Mouse (Mus musculus): Measurements from ENCODE around the gene Klrb1a.

The Klrb1a gene

DNA sequence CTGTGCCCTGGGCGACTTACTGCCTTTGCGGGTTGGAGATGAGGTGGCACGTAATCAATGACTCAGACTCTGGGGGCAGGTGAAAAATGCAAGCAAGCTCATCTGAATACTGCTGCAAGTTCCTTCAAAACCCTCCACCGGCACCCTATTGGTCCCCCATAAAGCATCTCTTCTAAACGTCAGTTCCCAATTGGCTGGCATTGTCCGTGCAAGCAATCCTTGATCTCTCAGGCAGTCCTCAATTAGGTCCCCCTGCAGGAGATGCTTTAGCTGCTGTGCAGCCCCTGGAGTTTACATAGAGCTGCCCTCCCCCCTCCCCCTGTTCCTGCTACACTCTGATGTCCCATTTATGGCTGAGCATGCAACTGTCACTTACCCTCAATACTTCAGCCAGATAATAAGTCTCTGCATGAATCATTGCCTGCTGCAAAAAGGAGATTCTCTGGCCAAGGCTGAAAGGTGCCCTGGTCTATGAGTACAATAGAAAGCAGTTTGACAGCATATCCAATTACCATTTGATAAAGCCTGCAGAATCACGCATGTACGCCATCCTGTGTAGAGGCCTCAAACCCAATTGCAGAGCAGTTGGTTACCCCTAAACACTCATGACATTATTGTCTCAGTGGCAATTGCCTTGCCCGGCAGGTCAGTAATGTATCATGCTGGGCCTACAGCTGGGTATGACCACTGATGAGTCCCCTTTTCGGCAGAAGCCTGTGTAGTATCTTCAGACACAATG is 20.7 kb downstream of the Klrb1a start:
- in situ Hi-C loops (cut with MboI, MseI): loop anchor here (5.0 kb wide), 1 partner anchor 155 kb away; no protein-coding TSS in a partner anchor

DNA sequence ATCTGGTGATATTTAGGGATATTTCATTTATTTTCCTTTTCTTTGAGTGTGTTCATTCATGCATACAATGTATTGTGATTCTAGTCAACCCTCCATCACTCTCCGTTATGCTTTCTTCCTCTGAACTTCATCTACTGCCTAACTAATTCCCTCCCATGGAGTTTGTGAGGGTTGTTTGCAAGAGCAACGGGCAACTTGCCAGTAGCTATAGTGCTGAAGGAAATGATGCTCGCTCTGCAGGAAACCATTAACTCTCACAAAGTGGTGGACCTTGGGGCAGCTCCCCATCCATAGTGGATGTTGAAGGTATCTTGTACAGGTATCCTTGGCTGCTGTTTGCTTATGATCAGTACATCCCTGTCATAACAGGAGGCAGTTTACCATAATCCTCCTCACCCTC is 21.3 kb downstream of the Klrb1a start:
- in situ Hi-C loops (cut with MboI, MseI): loop anchor here (5.0 kb wide), 1 partner anchor 155 kb away; no protein-coding TSS in a partner anchor

DNA sequence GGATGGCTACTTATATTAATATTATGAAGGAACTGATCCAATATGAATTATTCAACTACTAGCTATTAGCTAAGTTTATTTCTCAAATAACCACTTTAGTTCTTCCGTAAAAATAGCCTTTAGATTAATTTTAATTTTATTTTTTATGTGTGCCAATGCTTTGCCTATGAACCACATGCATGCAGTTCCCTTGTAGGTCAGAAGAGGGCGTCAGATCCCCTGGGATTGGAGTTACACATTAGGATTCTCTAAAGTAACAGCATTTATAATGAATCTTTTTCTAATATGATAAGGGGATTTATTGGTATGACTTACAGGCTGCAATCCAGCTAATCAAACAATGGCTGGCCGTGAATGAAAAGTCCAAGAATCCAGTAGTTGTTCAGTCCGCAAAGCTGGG is 23.8 kb downstream of the Klrb1a start:
- in situ Hi-C loops (cut with MboI, MseI): loop anchor here (25.0 kb wide), 1 partner anchor 713 kb away; no protein-coding TSS in a partner anchor

DNA sequence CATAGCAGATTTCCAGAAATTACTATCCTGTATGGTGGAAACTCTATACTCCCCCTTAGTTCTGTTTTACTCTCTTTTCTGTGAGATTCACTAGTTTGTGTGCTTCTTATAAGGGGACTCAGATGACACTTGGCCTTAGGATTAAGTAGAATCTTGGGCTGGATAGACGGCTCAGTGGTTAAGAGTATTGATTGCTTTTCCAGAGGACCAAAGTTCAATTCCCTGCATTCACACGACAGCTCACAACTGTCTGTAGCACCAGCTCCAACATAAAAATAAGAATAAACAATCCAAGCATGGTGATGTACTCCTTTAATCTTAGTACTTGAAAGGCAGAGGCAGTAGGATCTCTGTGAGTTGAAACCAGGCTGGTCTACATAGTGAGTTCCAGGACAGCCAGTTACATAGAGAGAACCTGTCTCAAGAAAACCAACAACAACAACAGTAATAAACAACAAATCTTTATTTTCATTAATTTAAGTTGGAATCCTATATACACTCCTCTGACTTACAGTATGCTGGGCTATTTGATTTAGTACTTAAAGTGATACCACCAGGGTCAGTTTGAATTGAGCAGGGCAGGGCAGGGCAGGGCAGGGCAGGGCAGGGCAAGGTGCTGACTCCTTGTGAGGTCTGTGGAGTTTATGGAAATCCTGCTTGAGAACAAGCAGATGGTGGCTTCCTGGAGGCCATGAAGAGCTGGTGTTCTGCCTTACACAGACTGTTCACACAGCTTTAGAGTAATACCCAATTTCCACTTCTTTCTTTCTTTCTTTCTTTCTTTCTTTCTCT is 24.9 kb downstream of the Klrb1a start:
- in situ Hi-C loops (cut with MboI, MseI): loop anchor here (25.0 kb wide), 1 partner anchor 714 kb away; no protein-coding TSS in a partner anchor

DNA sequence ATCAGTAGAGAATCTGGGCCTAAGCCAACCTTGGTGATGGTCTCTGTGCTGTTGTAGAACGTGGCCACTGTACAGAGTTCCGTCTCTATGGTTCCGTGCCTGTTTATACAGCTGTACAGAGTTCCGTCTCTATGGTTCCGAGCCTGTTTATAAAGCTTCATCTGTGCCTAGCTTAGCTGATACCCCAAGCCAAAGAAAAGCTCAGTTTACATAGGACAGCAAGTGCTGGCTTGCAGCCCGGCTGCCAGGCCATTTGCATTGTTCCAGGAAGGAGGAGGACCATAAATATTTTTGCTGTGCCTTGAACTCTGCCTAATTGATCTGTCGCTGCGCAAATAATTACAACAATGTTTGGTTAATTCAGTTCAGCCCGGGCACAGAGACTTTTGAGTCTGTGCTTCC is 26.2 kb downstream of the Klrb1a start:
- in situ Hi-C loops (cut with MboI, MseI): loop anchor here (25.0 kb wide), 1 partner anchor 715 kb away; no protein-coding TSS in a partner anchor

DNA sequence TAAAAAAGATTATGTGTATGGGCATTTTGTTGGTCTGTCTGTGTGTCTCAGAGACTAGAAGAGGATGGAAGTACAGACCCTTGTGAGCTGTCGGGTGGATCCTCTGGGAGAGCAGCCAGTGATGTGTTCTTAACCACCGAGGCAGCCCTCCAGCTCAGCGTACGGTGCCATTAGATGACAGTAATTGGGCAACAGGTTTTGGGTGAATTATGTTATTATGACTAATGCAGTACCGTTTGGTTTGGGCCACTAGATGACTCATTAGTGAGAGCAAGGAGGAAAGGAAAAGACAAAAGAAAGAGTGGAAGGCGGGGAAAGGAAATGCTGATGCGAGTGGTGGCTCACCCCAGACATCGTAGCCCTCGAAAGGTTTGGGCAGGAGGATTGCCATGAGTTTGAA is 28.7 kb downstream of the Klrb1a start:
- in situ Hi-C loops (cut with MboI, MseI): loop anchor here (25.0 kb wide), 1 partner anchor 718 kb away; no protein-coding TSS in a partner anchor

DNA sequence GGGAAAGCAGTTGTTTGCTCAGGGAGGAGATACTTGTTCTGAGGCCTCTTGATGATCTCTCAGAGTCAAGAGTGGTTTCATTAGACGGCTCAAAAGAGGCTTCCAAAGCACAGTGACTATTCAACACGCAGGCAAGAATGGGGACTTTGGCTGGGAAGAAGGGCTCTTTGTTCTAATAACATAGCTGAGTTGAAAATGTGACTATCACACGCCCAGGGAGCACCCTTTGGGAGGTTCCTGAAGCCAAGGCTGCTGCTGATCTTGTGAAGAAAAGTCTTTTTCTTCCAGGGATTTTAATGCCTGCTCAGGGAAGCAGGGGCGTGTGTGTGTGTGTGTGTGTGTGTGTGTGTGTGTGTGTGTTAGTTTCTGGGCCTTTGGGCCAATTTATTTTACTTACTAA is 33.9 kb downstream of the Klrb1a start:
- in situ Hi-C loops (cut with MboI, MseI): loop anchor here (25.0 kb wide), 1 partner anchor 723 kb away; no protein-coding TSS in a partner anchor

DNA sequence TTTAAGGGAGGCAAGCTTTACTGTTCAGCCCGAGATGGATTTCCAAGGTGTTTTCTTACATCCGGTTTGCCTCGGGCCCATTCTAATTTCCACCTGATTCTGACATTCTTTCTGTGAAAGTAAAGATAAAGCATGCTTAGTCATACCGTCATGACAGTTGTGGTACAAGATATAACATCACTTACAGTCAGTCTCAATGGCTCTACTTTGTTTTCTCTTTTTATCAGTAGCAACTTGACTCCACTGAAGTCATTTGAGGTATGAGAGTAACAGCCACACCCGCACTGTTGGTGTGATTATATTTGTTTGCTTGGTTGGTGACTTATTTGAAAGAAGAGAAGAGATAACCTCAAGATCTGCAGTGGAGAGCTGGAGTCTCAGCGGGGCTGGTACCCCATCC is 35.7 kb downstream of the Klrb1a start:
- in situ Hi-C loops (cut with MboI, MseI): loop anchor here (25.0 kb wide), 1 partner anchor 725 kb away; no protein-coding TSS in a partner anchor

DNA sequence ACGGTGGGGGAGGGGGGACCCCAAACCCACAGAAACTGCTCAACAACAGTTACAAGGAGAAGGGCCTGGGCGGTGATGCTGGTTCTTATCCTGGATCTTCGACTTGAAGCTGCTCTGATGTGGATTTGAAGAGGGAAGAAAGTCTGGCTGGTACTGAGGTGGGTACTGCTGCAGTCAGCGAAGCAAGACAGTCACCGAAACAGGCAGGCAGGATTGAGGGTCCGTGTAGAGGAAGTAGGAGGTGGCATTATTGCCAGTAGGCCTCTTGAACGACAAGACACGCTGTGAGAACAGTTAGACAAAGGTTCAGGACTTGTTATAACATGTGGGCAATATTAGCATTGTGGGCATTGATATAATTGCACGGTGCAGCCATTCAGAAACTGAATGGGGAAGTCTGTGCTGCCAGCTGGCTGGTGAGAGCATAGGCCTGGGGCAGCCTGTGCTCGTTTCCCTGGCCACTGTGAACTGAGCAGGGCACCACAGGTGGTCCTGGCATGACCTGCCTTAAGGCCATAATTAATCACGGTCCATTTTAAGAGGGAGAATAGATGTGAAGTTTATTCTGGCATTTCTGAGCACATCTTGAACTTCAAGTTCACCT is 37.6 kb downstream of the Klrb1a start:
- in situ Hi-C loops (cut with MboI, MseI): loop anchor here (25.0 kb wide), 1 partner anchor 727 kb away; no protein-coding TSS in a partner anchor

DNA sequence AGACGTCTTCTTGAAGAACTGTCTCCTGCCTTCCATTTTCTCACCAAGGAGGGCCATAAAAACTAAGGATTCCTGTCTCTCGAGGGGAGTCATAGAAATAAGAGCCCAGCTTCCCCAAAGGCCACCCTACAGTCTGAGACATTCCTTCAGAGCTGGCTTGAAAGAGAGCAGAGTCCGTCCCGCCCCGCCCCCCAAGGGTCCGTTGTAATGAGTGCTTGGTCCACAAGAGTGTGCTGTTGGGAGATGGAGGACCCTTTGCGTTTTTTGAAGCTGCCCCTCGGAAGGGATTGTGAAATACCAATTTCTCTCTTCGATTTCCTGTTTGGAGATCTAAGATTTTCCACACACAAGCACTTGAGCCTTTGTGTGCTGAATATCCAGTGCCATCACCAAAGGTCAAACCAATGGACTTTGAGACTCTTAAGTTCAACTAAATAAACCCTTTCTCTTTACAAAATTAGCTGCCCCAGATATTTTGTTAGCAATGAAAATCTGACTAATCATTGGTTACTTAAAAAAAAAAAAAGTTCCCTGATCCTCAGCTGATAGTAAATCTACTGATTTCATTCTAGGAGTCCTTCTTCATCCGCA is 39.2 kb downstream of the Klrb1a start:
- in situ Hi-C loops (cut with MboI, MseI): loop anchor here (25.0 kb wide), 1 partner anchor 728 kb away; no protein-coding TSS in a partner anchor

DNA sequence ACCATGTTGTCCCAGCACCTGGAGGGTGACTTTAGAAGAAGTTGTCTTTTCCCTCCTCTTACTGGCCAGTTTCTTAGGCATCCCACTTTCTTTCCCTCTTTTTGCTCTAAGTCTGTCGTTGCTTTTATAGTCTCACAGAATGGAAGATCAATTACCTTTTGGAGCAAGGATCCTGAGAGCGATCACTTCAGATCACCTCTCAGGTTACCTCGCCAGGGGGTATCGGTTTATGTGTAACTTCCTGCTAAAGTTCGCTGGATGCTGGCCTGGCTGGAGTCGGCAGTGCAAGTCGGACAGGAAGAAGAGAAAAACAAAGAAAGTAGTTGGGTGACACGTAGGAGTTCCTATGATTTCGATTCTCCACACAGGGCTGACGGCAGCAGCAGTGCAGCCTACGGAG is 41.8 kb downstream of the Klrb1a start, which contains the start of gene A2ml1:
Gene A2ml1, minus strand, starts transcription at position 101 of the 400 bp plus-strand sequence.
- in situ Hi-C loops (cut with MboI, MseI): loop anchor here (25.0 kb wide), 1 partner anchor 731 kb away; no protein-coding TSS in a partner anchor

DNA sequence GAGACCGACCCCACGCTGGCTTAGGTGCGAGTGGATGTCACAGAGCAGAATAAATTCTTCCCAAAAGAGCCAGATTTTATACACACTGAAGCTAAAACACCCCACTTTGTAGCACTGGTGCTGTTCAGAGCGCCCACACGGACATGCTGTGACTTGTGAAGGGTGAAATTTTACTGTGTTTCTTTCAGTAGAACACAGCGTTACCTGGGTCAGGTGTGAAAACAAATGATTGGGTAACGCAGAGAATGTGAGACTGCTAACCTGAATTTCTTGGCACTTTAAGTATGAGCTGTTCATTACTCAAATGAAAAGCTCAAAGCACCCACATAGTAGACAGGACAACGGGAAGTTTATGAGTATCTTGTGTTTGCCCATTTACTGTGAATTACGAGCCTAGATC is 46.0 kb downstream of the Klrb1a start:
- in situ Hi-C loops (cut with MboI, MseI): loop anchor here (25.0 kb wide), 1 partner anchor 735 kb away; no protein-coding TSS in a partner anchor

DNA sequence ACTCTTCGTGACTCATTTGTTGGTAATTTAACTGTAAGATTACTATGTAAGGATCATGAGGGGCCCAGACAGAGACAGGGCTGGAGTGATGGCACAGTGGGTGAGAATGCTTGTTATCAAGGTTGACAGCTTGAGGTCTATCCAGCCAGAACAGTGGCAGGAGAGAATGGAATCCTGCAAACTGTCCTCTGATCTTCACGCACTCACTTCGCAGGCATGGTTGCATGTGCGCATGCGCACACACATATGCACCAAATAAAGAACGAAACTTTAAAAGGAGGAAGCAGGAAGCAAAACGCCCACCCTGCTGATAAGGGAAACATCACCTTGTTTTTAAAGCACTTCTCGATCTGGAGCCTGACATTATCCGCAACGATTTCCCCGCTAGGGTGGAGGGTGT is 56.7 kb downstream of the Klrb1a start:
- in situ Hi-C loops (cut with MboI, MseI): no loop called here

Measured in T-helper 2 cell (primary cell).